Mouse (Mus musculus): ENCODE measurements at regions not wholly inside any gene's neighbourhood (a gene's known extent, or its start where the extent isn't known, plus 50 kb on each side); places are given as distances from the start of the nearest gene placed in this dataset.

GRCm38 (mm10) chr2:48620815-48621214 lies 193.1 kb upstream of the Acvr2a start:
- no peak for TF ChIP-seq CTCF (conservative IDR thresholded peaks at IDR 0.05; ENCODE audit: insufficient read depth, insufficient read length, low read depth, low read length)
- no peak for TF ChIP-seq POLR2A (IDR thresholded peaks at IDR 0.05; ENCODE audit: low read depth, low read length)
